Mouse (Mus musculus) limb, embryonic 13.5 days (tissue): Measurements from ENCODE around the gene Car6. TPM values are rescaled to one million over a fixed set of nuclear protein-coding genes. Genes with fewer than 3 reads are reported as not detected.

Source experiments
- ATAC-seq: fragments of 200-750 bp; cut with Nextera tagmentation; 2 replicates; pipeline ENCODE4 v1.8.0; 2017; ENCODE audit warnings: low read depth, moderate number of reproducible peaks, moderate TSS enrichment; ENCODE audit not compliant: low FRiP score
- H3K27ac ChIP-seq: fragments of 300-500 bp; sonication (generic); 2 replicates; pipeline ENCODE4 v1.5.1; 2015; ENCODE audit warnings: inconsistent platforms, mild to moderate bottlenecking, moderate library complexity
- H3K27me3 ChIP-seq: fragments of 300-500 bp; sonication (generic); 2 replicates; pipeline ENCODE4 v1.6.1; 2015; ENCODE audit warnings: mild to moderate bottlenecking, inconsistent platforms
- H3K36me3 ChIP-seq: fragments of 300-500 bp; sonication (generic); 2 replicates; pipeline ENCODE4 v1.6.1; 2015; ENCODE audit warnings: inconsistent platforms, mild to moderate bottlenecking, moderate library complexity
- H3K4me1 ChIP-seq: fragments of 300-500 bp; sonication (generic); 2 replicates; pipeline ENCODE4 v1.6.1; 2015; ENCODE audit warnings: inconsistent platforms
- H3K4me2 ChIP-seq: fragments of 300-500 bp; sonication (generic); replicated peaks from 2 replicates; pipeline ENCODE4 v1.6.1; 2015; ENCODE audit warnings: inconsistent platforms, mild to moderate bottlenecking, moderate library complexity
- H3K4me3 ChIP-seq: fragments of 300-500 bp; sonication (generic); 2 replicates; pipeline ENCODE4 v1.5.1; 2015; ENCODE audit warnings: moderate library complexity, mild to moderate bottlenecking, inconsistent platforms
- H3K9ac ChIP-seq: fragments of 300-500 bp; sonication (generic); 2 replicates; pipeline ENCODE4 v1.6.1; 2015; ENCODE audit warnings: mild to moderate bottlenecking, inconsistent platforms
- H3K9me3 ChIP-seq: fragments of 300-500 bp; sonication (generic); 2 replicates; pipeline ENCODE4 v1.6.1; 2016; ENCODE audit warnings: inconsistent platforms
- WGBS: fragments of 180-500 bp; shearing (Covaris S2); methylation state at CpG from one replicate; pipeline ENCODE4 v1.1.7; 2015; 5-methylcytosine and 5-hydroxymethylcytosine counted together
- polyA plus RNA-seq: library from polyadenylated mRNA; unstranded; fragments of >200 nt; fragmentation: Nextera tagmentation; extraction: Ambion mirVana; gene quantifications from 2 replicates; pipeline ENCODE4 v1.2.1, GENCODE M21; 2015

The Car6 gene
- polyA plus RNA-seq, 1 experiment from 2014 or later: 0.50 TPM

DNA sequence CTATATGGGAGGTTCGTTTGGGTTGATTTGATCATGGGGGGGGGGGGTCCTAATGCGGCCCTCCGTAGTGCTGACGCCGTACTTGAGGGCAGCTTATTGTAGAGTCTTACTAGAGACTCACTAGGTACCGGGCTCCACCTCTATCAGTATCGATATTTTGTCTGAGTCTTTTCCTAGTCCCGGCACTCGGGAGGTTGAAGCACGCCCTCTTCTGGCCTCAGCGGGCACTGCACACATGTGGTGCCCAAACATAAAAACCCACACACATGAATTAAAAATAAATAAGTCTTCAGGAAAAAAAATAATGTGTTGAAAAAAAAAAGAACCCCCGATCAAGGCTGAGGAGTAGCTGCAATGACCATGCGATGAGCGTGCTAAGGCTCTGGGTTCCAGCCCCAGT lies 27.1 kb downstream of the Car6 start:
- no peaks in the 10 kb centered on the region for H3K36me3 ChIP-seq
- H3K27me3 ChIP-seq: no peaks in the 10 kb centered on the region
- H3K9me3 ChIP-seq: no peaks in the 10 kb centered on the region
- peaks cover 13% of the 10 kb centered on the region; the same call in 1 of the 2 replicates for H3K4me1 ChIP-seq
- H3K4me2 ChIP-seq: no peak overlapping the region
- no peak for ATAC-seq
- H3K4me3 ChIP-seq: no peak overlapping the region
- H3K9ac ChIP-seq: no peak overlapping the region
- no peak overlapping the region for H3K27ac ChIP-seq
- WGBS: 93% methylated on average over 14 of the region's 14 CpGs

DNA sequence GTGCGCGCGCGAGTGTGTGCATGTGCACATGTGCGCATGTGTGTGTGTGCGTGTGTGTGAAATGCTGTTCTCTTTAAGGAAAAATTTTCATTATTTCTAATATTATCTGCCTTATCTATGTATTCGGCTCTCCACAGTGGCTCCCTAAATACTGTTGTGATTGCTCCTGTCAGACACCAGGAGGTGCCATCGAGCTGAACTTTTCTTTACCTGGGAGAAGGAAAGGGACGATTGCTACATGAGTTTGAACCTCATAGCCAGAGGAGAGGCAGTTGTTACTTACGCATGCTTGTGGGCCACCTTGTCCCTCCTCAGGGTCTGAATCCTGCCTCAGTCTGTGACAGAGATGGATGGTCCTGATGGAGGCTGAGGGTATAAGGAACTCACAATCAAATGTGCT lies 27.9 kb downstream of the Car6 start:
- H3K4me2 ChIP-seq: 0 out of 2 replicates have a peak overlapping the region, but pooled peaks have one; percentile 9
- no peaks in the 10 kb centered on the region for H3K27me3 ChIP-seq
- WGBS: 61% methylated on average over 10 of the region's 10 CpGs
- H3K4me3 ChIP-seq: no peak overlapping the region
- no peak overlapping the region for H3K27ac ChIP-seq
- H3K36me3 ChIP-seq: no peaks in the 10 kb centered on the region
- no peak for ATAC-seq
- H3K4me1 ChIP-seq: peaks cover 9% of the 10 kb centered on the region; the same call in 1 of the 2 replicates
- no peak overlapping the region for H3K9ac ChIP-seq
- no peaks in the 10 kb centered on the region for H3K9me3 ChIP-seq

DNA sequence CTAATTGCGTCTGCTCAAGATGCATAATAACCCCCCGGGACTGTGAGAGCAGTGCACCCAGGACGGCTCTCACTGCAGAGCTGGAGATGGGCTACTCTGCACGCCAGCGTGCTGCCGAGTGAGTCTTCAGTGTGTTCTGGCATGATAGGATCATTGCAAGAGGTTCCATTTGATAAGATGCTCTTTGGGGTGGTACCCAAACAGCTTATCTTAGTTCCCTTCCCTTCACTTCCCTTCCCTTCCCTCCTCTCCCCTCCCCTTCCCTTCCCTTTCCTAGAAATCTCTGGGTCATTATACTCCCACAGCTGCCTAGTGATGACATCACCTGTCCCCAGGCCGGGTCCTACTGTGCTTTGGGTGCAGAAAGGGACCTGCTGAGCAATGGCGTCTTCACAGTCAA lies 29.0 kb downstream of the Car6 start:
- Histone ChIP-seq H3K9me3 (no peaks in the 10 kb centered on the region), H3K9ac (no peak overlapping the region), H3K27ac (no peak overlapping the region), H3K4me1 (peaks cover 5% of the 10 kb centered on the region; the same call in 1 of the 2 replicates), H3K36me3 (no peaks in the 10 kb centered on the region), H3K4me2 (no peak overlapping the region), H3K4me3 (no peak overlapping the region), H3K27me3 (no peaks in the 10 kb centered on the region)
- WGBS: 76% methylated on average over 8 of the region's 8 CpGs
- ATAC-seq: no peak

GRCm38 (mm10) chr4:150168406-150168805 lies 32.7 kb downstream of the Car6 start:
- H3K27ac ChIP-seq: no peak overlapping the region
- WGBS: 79% methylated on average over 10 of the region's 10 CpGs
- no peak overlapping the region for H3K4me2 ChIP-seq

GRCm38 (mm10) chr4:150164875-150165274 lies 36.3 kb downstream of the Car6 start:
- Histone ChIP-seq H3K9ac (no peak overlapping the region), H3K4me3 (0 out of 2 replicates have a peak overlapping the region, but pooled peaks have one; percentile 5), H3K27me3 (no peaks in the 10 kb centered on the region), H3K4me1 (no peaks in the 10 kb centered on the region), H3K36me3 (no peaks in the 10 kb centered on the region), H3K9me3 (0 out of 2 replicates have a peak, but pooled peaks cover 4% of the 10 kb centered on the region), H3K4me2 (peak overlapping the region; percentile 27; the same call in 1 of the 2 replicates), H3K27ac (no peak overlapping the region)
- ATAC-seq: no peak
- 35% methylated on average over 13 of the region's 13 CpGs for WGBS

More at GRCm38 (mm10) chr4:150168406-150168805, 32.7 kb downstream of the Car6 start:
- Histone ChIP-seq H3K9me3 (0 out of 2 replicates have a peak, but pooled peaks cover 4% of the 10 kb centered on the region), H3K36me3 (no peaks in the 10 kb centered on the region), H3K9ac (no peak overlapping the region), H3K27me3 (no peaks in the 10 kb centered on the region), H3K4me1 (no peaks in the 10 kb centered on the region), H3K4me3 (no peak overlapping the region)
- no peak for ATAC-seq

DNA sequence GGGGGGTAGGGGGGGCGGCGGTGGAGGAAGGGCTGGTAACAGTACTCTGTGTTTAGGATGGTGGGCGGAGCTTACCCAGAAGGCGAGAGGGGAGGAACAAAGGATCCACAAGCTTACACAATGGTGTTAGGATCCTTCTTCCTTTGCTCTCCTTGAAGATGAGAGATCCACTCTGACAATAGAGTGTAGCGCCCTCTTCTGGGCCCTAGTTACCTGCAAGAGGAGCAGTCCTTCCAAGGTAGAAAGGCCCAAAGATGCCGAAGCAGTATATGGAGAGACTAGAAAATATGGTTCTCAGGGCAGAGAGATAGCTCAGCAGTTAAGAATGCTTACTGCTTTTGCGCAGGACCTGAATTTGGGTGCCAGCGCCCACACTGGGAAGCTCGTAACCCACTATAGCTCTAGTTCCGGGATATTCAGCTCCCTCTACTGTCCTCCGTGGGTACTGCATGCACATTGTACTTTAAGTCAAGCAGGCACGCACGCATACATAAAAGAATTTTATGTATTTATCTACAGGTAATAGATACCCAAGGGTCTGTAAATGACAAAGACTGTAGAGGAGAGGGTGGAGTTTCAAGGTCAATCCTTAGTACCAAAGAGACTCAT lies 38.5 kb downstream of the Car6 start:
- ATAC-seq: no peak
- WGBS: 78% methylated on average over 13 of the region's 13 CpGs

GRCm38 (mm10) chr4:150159458-150159857 lies 41.7 kb downstream of the Car6 start:
- Histone ChIP-seq H3K36me3 (no peaks in the 10 kb centered on the region), H3K9me3 (0 out of 2 replicates have a peak, but pooled peaks cover 4% of the 10 kb centered on the region), H3K27ac (no peak overlapping the region), H3K27me3 (no peaks in the 10 kb centered on the region), H3K4me1 (no peaks in the 10 kb centered on the region), H3K4me3 (no peak overlapping the region), H3K9ac (no peak overlapping the region), H3K4me2 (no peak overlapping the region)
- ATAC-seq: no peak
- 78% methylated on average over 2 of the region's 2 CpGs for WGBS

More for the DNA sequence above, 38.5 kb downstream of the Car6 start:
- no peak overlapping the region for H3K4me2 ChIP-seq
- H3K36me3 ChIP-seq: no peaks in the 10 kb centered on the region
- 0 out of 2 replicates have a peak, but pooled peaks cover 4% of the 10 kb centered on the region for H3K9me3 ChIP-seq
- no peak overlapping the region for H3K9ac ChIP-seq
- H3K4me3 ChIP-seq: no peak overlapping the region
- no peaks in the 10 kb centered on the region for H3K4me1 ChIP-seq
- H3K27me3 ChIP-seq: no peaks in the 10 kb centered on the region
- H3K27ac ChIP-seq: no peak overlapping the region

DNA sequence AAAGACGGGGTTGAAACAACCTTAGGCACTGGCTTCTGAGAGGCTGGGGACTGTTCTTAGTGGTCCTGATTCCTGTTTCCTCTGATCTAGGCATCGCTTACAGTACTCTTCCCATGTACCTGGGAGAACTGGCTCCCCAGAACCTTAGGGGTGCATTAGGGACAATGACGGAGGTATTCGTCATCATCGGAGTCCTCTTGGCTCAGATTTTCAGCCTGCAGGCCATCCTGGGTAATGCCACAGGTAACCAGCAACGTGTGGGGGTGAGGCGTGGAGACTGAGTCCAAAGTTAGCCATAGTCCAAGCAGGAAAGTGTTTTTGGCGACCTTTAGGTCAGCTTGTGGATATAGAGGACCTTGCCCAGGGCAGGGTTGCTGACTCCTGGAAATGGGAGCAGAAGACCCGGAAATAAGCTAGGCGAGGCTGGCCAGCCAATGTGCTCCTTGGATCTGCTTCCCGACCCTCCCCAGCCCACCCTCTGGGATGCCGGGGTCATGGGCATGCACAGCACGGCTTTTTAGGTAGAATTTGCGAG lies 43.7 kb downstream of the Car6 start:
- H3K36me3 ChIP-seq: no peaks in the 10 kb centered on the region
- H3K27me3 ChIP-seq: no peaks in the 10 kb centered on the region
- WGBS: 72% methylated on average over 14 of the region's 14 CpGs
- no peak overlapping the region for H3K9ac ChIP-seq
- H3K27ac ChIP-seq: no peak overlapping the region
- no peak overlapping the region for H3K4me2 ChIP-seq
- no peaks in the 10 kb centered on the region for H3K4me1 ChIP-seq
- no peaks in the 10 kb centered on the region for H3K9me3 ChIP-seq
- H3K4me3 ChIP-seq: no peak overlapping the region
- no peak for ATAC-seq

GRCm38 (mm10) chr4:150155731-150156130 lies 45.4 kb downstream of the Car6 start:
- ATAC-seq: no peak
- 86% methylated on average over 4 of the region's 4 CpGs for WGBS
- Histone ChIP-seq H3K36me3 (no peaks in the 10 kb centered on the region), H3K27me3 (no peaks in the 10 kb centered on the region), H3K9ac (no peak overlapping the region), H3K4me3 (no peak overlapping the region), H3K9me3 (no peaks in the 10 kb centered on the region), H3K27ac (no peak overlapping the region), H3K4me1 (no peaks in the 10 kb centered on the region), H3K4me2 (no peak overlapping the region)

GRCm38 (mm10) chr4:150155301-150155700 lies 45.8 kb downstream of the Car6 start:
- H3K9ac ChIP-seq: no peak overlapping the region
- H3K4me2 ChIP-seq: no peak overlapping the region
- H3K4me3 ChIP-seq: no peak overlapping the region
- H3K4me1 ChIP-seq: no peaks in the 10 kb centered on the region
- no peaks in the 10 kb centered on the region for H3K9me3 ChIP-seq
- WGBS: 90% methylated on average over 4 of the region's 4 CpGs
- H3K27me3 ChIP-seq: no peaks in the 10 kb centered on the region
- H3K36me3 ChIP-seq: no peaks in the 10 kb centered on the region
- no peak for ATAC-seq
- no peak overlapping the region for H3K27ac ChIP-seq

GRCm38 (mm10) chr4:150152483-150152882 lies 48.6 kb downstream of the Car6 start:
- Histone ChIP-seq H3K4me3 (no peak overlapping the region), H3K27ac (no peak overlapping the region), H3K36me3 (no peaks in the 10 kb centered on the region), H3K9me3 (no peaks in the 10 kb centered on the region), H3K4me2 (no peak overlapping the region), H3K9ac (no peak overlapping the region), H3K4me1 (no peaks in the 10 kb centered on the region), H3K27me3 (no peaks in the 10 kb centered on the region)
- 85% methylated on average over 8 of the region's 8 CpGs for WGBS
- no peak for ATAC-seq

GRCm38 (mm10) chr4:150151045-150151444 lies 50.1 kb downstream of the Car6 start:
- 78% methylated on average over 7 of the region's 7 CpGs for WGBS
- Histone ChIP-seq H3K36me3 (no peaks in the 10 kb centered on the region), H3K27me3 (no peaks in the 10 kb centered on the region), H3K27ac (no peak overlapping the region), H3K4me1 (no peaks in the 10 kb centered on the region), H3K9me3 (no peaks in the 10 kb centered on the region), H3K4me3 (no peak overlapping the region), H3K4me2 (no peak overlapping the region), H3K9ac (no peak overlapping the region)
- no peak for ATAC-seq

DNA sequence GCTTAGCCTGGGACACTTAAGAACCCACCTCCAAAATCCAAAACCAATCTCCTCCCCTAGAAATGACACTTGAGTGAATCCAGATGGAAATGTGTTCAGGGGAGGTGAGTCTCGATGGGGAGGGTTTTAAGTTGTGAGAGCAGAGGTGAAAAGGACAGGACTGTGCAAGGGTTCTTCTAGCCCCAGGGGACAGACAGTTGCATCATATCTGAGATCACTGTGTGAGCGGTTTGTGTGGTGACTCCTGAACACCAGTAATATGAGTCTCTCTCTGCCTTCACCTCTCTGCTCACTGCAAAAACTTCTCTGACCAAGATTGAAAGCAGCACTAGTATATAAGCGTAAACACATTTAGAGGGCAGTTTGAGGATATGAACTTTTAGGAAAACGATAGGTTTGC lies 54.8 kb downstream of the Car6 start:
- Histone ChIP-seq H3K9ac (no peak overlapping the region), H3K4me3 (no peak overlapping the region), H3K36me3 (no peaks in the 10 kb centered on the region), H3K9me3 (no peaks in the 10 kb centered on the region), H3K4me1 (no peaks in the 10 kb centered on the region), H3K27ac (no peak overlapping the region), H3K27me3 (no peaks in the 10 kb centered on the region), H3K4me2 (no peak overlapping the region)
- WGBS: 63% methylated on average over 4 of the region's 4 CpGs
- ATAC-seq: no peak
